Mouse (Mus musculus) bone marrow, adult 2 months (tissue): ENCODE measurements around the gene Arhgef16.

Source experiments
- CTCF ChIP-seq: fragments of 200-500 bp; IDR thresholded peaks from 2 replicates; pipeline ENCODE4 v1.5.1; 2011; ENCODE audit warnings: low read length, control low read depth; ENCODE audit not compliant: control insufficient read depth, insufficient read depth
- POLR2A ChIP-seq: fragments of 200-500 bp; IDR thresholded peaks from 2 replicates; pipeline ENCODE4 v1.6.1; 2011; ENCODE audit warnings: low read depth, mild to moderate bottlenecking, control low read depth, low read length, borderline replicate concordance; ENCODE audit not compliant: control insufficient read depth

DNA sequence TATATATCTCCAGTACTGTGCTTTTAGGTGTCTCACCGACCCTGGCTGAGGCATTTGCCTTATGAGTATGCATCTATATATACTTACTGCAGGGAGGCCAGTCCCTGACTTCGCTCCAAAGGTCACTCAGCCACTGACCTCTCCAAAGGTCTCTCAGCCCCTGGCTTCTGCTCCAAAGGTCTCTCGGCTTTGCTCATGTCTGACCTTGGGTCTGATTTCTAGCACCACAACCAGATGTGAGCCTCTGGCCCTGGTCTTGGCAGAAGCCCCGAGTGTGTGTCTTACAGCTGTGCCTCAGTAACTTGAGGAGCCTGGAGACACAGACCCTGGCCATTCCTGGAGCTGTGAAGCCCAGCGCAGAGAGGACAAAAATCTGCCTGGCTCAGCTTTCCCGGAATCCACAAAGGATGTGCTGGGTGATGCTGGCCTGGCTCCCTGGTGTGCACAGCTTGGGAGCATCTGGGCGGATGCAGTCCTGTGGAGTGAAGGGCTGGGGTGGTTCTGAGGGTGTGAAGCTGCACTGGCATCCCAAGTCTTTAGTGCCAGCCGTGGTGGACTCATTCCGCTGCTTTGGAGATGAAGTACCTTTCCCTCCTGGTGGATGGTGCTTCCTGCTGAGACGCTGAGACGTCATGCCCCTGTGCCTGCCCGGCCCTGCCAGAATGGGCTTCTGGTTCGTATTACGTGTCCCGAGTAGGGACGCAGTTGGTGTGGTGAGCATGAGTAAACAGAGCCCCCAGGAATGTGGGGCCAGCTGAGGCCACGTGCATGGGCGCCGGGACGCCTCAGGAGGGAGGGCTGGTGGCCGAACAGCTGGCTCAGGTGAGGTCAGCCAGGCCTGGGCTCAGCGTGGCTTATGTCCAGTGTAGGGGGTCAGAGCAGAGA is 54.0 kb downstream of the Arhgef16 start:
- TF ChIP-seq CTCF (no peak), POLR2A (no peak)
